Mouse (Mus musculus): ENCODE results near the gene Lrp5. TPM values are rescaled to one million over a fixed set of nuclear protein-coding genes. Genes with fewer than 3 reads are reported as not detected.

The Lrp5 gene
- polyA plus RNA-seq, 1 experiment from 2014 or later = 1.4 TPM

GRCm38 (mm10) chr19:3539456-3539855, 146.9 kb downstream of the Lrp5 start:
- Histone ChIP-seq H3K4me1 (peaks cover 4% of the 10 kb centered on the region; the same call in 1 of the 2 replicates), H3K36me3 (replicated peaks) (no peaks in the 10 kb centered on the region), H3K4me3 (no peak overlapping the region), H3K4me2 (no peak overlapping the region), H3K27me3 (replicated peaks) (no peaks in the 10 kb centered on the region), H3K9me3 (no peaks in the 10 kb centered on the region), H3K27ac (no peak overlapping the region), H3K9ac (no peak overlapping the region)
- ATAC-seq (replicated peaks) = no peak
- 94% methylated on average over 5 of the region's 5 CpGs for WGBS

GRCm38 (mm10) chr19:3537658-3538057, 148.7 kb downstream of the Lrp5 start:
- WGBS = 92% methylated on average over 6 of the region's 6 CpGs
- no peak for ATAC-seq (replicated peaks)

GRCm38 (mm10) chr19:3534945-3535344, 151.4 kb downstream of the Lrp5 start:
- no peak for ATAC-seq (replicated peaks)
- H3K27me3 ChIP-seq (replicated peaks) = no peaks in the 10 kb centered on the region
- no peak overlapping the region for H3K4me3 ChIP-seq
- no peaks in the 10 kb centered on the region for H3K4me1 ChIP-seq
- H3K9ac ChIP-seq = no peak overlapping the region
- 84% methylated on average over 3 of the region's 3 CpGs for WGBS
- H3K36me3 ChIP-seq (replicated peaks) = no peaks in the 10 kb centered on the region
- H3K9me3 ChIP-seq = no peaks in the 10 kb centered on the region
- H3K27ac ChIP-seq = no peak overlapping the region
- H3K4me2 ChIP-seq = no peak overlapping the region

More at GRCm38 (mm10) chr19:3537658-3538057, 148.7 kb downstream of the Lrp5 start:
- no peak overlapping the region for H3K9ac ChIP-seq
- no peaks in the 10 kb centered on the region for H3K9me3 ChIP-seq
- no peaks in the 10 kb centered on the region for H3K4me1 ChIP-seq
- H3K36me3 ChIP-seq (replicated peaks) = no peaks in the 10 kb centered on the region
- H3K27me3 ChIP-seq (replicated peaks) = no peaks in the 10 kb centered on the region
- H3K4me2 ChIP-seq = no peak overlapping the region
- no peak overlapping the region for H3K4me3 ChIP-seq
- no peak overlapping the region for H3K27ac ChIP-seq

Other genes starting within 250 kb of the Lrp5 start
- gene Ppp6r3, start 110.8 kb downstream of the Lrp5 start, polyA plus RNA-seq (2015; fragmentation: Nextera tagmentation; extraction: Ambion mirVana) = 55.7 and 65.4 TPM in 2 replicates
- gene 1810055G02Rik, start 21.7 kb upstream of the Lrp5 start, polyA plus RNA-seq (2015; fragmentation: Nextera tagmentation; extraction: Ambion mirVana) = 34.6 and 35.9 TPM in 2 replicates
- gene Kmt5b, start 80.9 kb upstream of the Lrp5 start, polyA plus RNA-seq (2015; fragmentation: Nextera tagmentation; extraction: Ambion mirVana) = 51.9 and 59.9 TPM in 2 replicates
- gene Chka, start 165.2 kb upstream of the Lrp5 start, polyA plus RNA-seq (2015; fragmentation: Nextera tagmentation; extraction: Ambion mirVana) = 65.6 and 66.3 TPM in 2 replicates
- 12.7 and 14.6 TPM in 2 replicates for gene Tcirg1, start 220.6 kb upstream of the Lrp5 start, polyA plus RNA-seq (2015; fragmentation: Nextera tagmentation; extraction: Ambion mirVana)
- 246 and 258 TPM in 2 replicates for gene Ndufs8, start 226.2 kb upstream of the Lrp5 start, polyA plus RNA-seq (2015; fragmentation: Nextera tagmentation; extraction: Ambion mirVana)
- gene Aldh3b1, start 243.2 kb upstream of the Lrp5 start, polyA plus RNA-seq (2015; fragmentation: Nextera tagmentation; extraction: Ambion mirVana) = 1.9 TPM in 2 replicates
- gene Unc93b1, start 248.6 kb upstream of the Lrp5 start, polyA plus RNA-seq (2015; fragmentation: Nextera tagmentation; extraction: Ambion mirVana) = 11.7 and 11.8 TPM in 2 replicates

All from midbrain, embryonic 15.5 days (tissue).